Mouse (Mus musculus): ENCODE measurements around the gene Hist1h2bf. TPM values are rescaled to one million over a fixed set of nuclear protein-coding genes. Genes with fewer than 3 reads are reported as not detected.
A peak's percentile ranks its signal among the peaks of the same experiment; 100 is the strongest.

Hist1h2bf gene
- polyA plus RNA-seq, 1 experiment from 2014 or later: 3.4 TPM

DNA sequence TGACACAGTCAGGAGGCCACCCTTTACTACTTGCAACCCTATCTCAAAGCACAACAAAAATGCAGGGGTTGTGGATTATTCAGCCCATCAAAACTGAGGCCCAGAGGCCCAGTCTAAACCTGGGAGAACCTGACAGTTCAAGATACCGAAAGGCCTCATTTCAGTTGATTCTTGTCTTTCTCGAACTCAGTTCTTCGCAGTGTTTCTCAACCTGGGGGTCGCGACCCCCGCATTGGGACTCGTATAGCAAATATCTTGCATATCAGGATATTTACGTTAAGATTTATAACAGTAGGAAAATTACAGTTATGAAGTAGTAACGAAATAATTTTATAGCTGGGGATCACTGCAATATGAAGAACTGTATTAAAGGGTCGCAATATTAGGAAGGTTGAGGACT is 48.1 kb downstream of the Hist1h2bf start:
- Histone ChIP-seq H3K4me1 (peaks cover 5% of the 10 kb centered on the region; the same call in 1 of the 2 replicates), H3K9me3 (no peaks in the 10 kb centered on the region), H3K36me3 (no peaks in the 10 kb centered on the region), H3K4me3 (peak overlapping the region; percentile 29), H3K4me2 (replicated peaks) (peak overlapping the region; percentile 54), H3K27ac (no peak overlapping the region), H3K9ac (no peak overlapping the region), H3K27me3 (replicated peaks) (no peaks in the 10 kb centered on the region)
- no peak for ATAC-seq (ENCODE audit: low FRiP score, low read depth)
- 2% methylated on average over 10 of the region's 10 CpGs for WGBS

DNA sequence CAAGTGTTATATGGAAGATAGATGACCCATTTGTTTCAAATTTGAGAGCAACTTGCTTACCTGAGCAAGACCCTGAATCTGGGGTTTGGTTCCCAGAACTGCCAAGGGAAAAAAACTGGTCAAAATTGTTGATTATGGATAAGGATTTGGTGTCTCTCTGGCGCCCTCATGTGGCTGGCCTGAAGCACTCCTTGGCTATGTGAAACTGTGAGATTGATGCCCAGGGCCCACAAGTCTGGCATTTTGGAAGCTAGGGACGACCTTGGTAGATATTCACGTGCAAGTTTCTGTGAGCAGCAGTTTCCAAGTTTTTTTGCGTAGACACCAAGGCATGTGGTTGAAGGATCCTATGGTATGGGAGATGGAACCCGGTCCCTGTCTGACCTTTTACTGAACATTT is 49.3 kb downstream of the Hist1h2bf start:
- ATAC-seq (ENCODE audit: low FRiP score, low read depth): no peak
- WGBS: 6% methylated on average over 5 of the region's 5 CpGs

DNA sequence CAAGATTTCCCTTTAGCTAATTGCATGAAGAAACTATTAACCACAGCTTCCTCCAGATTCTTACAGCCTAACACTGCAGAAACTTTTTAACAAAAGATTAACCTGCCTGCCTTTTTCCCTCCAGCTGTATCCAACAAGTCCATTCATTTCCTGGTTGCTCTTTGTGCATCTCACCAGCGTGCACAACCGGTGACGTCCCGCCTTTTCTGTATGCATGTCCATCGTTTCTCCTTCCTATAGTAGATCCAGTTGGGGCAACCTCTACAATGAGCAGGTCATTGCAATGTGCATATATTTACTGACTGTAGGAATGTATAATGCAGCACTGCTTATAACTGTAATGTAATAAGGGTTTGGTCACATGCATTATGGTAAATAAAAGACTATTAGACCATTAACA is 50.0 kb downstream of the Hist1h2bf start:
- no peak overlapping the region for H3K9ac ChIP-seq
- no peaks in the 10 kb centered on the region for H3K9me3 ChIP-seq
- WGBS: 46% methylated on average over 5 of the region's 5 CpGs
- H3K27ac ChIP-seq: no peak overlapping the region
- H3K27me3 ChIP-seq (replicated peaks): no peaks in the 10 kb centered on the region
- no peak overlapping the region for H3K4me3 ChIP-seq
- peaks cover 5% of the 10 kb centered on the region; the same call in 1 of the 2 replicates for H3K4me1 ChIP-seq
- H3K4me2 ChIP-seq (replicated peaks): no peak overlapping the region
- no peak for ATAC-seq (ENCODE audit: low FRiP score, low read depth)
- no peaks in the 10 kb centered on the region for H3K36me3 ChIP-seq

More for the DNA sequence above, 49.3 kb downstream of the Hist1h2bf start:
- Histone ChIP-seq H3K36me3 (no peaks in the 10 kb centered on the region), H3K4me1 (peaks cover 5% of the 10 kb centered on the region; the same call in 1 of the 2 replicates), H3K9ac (no peak overlapping the region), H3K9me3 (no peaks in the 10 kb centered on the region), H3K4me2 (replicated peaks) (peak overlapping the region; percentile 28; the same call in 1 of the 2 replicates), H3K27ac (no peak overlapping the region), H3K27me3 (replicated peaks) (no peaks in the 10 kb centered on the region), H3K4me3 (no peak overlapping the region)

Small RNA genes lying within 50 kb of the gene (microRNA-seq; reads per million reads assigned to microRNA genes)
- gene Gm44297 (not detected), gene Gm44359 (not detected), gene Gm44394 (not detected)

Other genes with a start within 250 kb of the Hist1h2bf start
- 51.9 and 57.7 TPM in 2 replicates for gene Zfp322a, start 205.0 kb downstream of the Hist1h2bf start, polyA plus RNA-seq (2016; fragmentation: Nextera tagmentation; extraction: Ambion mirVana)
- 11.4 TPM in 2 replicates for gene Abt1, start 150.3 kb downstream of the Hist1h2bf start, polyA plus RNA-seq (2016; fragmentation: Nextera tagmentation; extraction: Ambion mirVana)
- not detected in 2 replicates for gene Btn1a1, start 108.3 kb downstream of the Hist1h2bf start, polyA plus RNA-seq (2016; fragmentation: Nextera tagmentation; extraction: Ambion mirVana)
- gene Btn2a2, start 85.3 kb downstream of the Hist1h2bf start, polyA plus RNA-seq (2016; fragmentation: Nextera tagmentation; extraction: Ambion mirVana): 0.23 and 0.31 TPM in 2 replicates
- 4.6 and 6.6 TPM in 2 replicates for gene Hist1h4h, start 43.1 kb downstream of the Hist1h2bf start, polyA plus RNA-seq (2016; fragmentation: Nextera tagmentation; extraction: Ambion mirVana)
- 2.7 and 5.6 TPM in 2 replicates for gene Hist1h2af, start 40.3 kb downstream of the Hist1h2bf start, polyA plus RNA-seq (2016; fragmentation: Nextera tagmentation; extraction: Ambion mirVana)
- 3.0 and 5.4 TPM in 2 replicates for gene Hist1h3g, start 38.8 kb downstream of the Hist1h2bf start, polyA plus RNA-seq (2016; fragmentation: Nextera tagmentation; extraction: Ambion mirVana)
- 0.63 TPM in 2 replicates for gene Hist1h2bh, start 30.8 kb downstream of the Hist1h2bf start, polyA plus RNA-seq (2016; fragmentation: Nextera tagmentation; extraction: Ambion mirVana)
- gene Hist1h3f, start 30.1 kb downstream of the Hist1h2bf start, polyA plus RNA-seq (2016; fragmentation: Nextera tagmentation; extraction: Ambion mirVana): 0.60 and 0.63 TPM in 2 replicates
- gene Hist1h4f, start 22.5 kb downstream of the Hist1h2bf start, polyA plus RNA-seq (2016; fragmentation: Nextera tagmentation; extraction: Ambion mirVana): 0.79 and 1.00 TPM in 2 replicates
- 0.30 and 0.37 TPM in 2 replicates for gene Hist1h1d, start 20.9 kb downstream of the Hist1h2bf start, polyA plus RNA-seq (2016; fragmentation: Nextera tagmentation; extraction: Ambion mirVana)
- 5.1 and 7.4 TPM in 2 replicates for gene Hist1h3e, start 11.8 kb downstream of the Hist1h2bf start, polyA plus RNA-seq (2016; fragmentation: Nextera tagmentation; extraction: Ambion mirVana)
- gene Hist1h2ae, start 3.0 kb downstream of the Hist1h2bf start, polyA plus RNA-seq (2016; fragmentation: Nextera tagmentation; extraction: Ambion mirVana): 52.5 and 96.7 TPM in 2 replicates
- gene Hist1h2bg, start 2.8 kb downstream of the Hist1h2bf start, polyA plus RNA-seq (2016; fragmentation: Nextera tagmentation; extraction: Ambion mirVana): 8.8 and 11.8 TPM in 2 replicates
- gene Hist1h2ad, start 185 bp upstream of the Hist1h2bf start, polyA plus RNA-seq (2016; fragmentation: Nextera tagmentation; extraction: Ambion mirVana): 0.86 and 2.8 TPM in 2 replicates
- gene Hist1h3d, start 1.6 kb upstream of the Hist1h2bf start, polyA plus RNA-seq (2016; fragmentation: Nextera tagmentation; extraction: Ambion mirVana): 3.8 and 4.9 TPM in 2 replicates
- 65.8 and 97.5 TPM in 2 replicates for gene Hist1h4d, start 7.4 kb upstream of the Hist1h2bf start, polyA plus RNA-seq (2016; fragmentation: Nextera tagmentation; extraction: Ambion mirVana)
- gene Hist1h2be, start 46.9 kb upstream of the Hist1h2bf start, polyA plus RNA-seq (2016; fragmentation: Nextera tagmentation; extraction: Ambion mirVana): 1.9 and 2.1 TPM in 2 replicates
- 12.8 and 20.3 TPM in 2 replicates for gene Hist1h1e, start 48.4 kb upstream of the Hist1h2bf start, polyA plus RNA-seq (2016; fragmentation: Nextera tagmentation; extraction: Ambion mirVana)
- gene Hist1h2ac, start 109.8 kb upstream of the Hist1h2bf start, polyA plus RNA-seq (2016; fragmentation: Nextera tagmentation; extraction: Ambion mirVana): 0.66 and 0.74 TPM in 2 replicates
- 28.0 and 29.4 TPM in 2 replicates for gene Hist1h2bc, start 110.0 kb upstream of the Hist1h2bf start, polyA plus RNA-seq (2016; fragmentation: Nextera tagmentation; extraction: Ambion mirVana)
- 0.23 TPM in 1 of 2 replicates, not detected in the other for gene Hist1h1t, start 121.6 kb upstream of the Hist1h2bf start, polyA plus RNA-seq (2016; fragmentation: Nextera tagmentation; extraction: Ambion mirVana)
- gene Hist1h4c, start 124.3 kb upstream of the Hist1h2bf start, polyA plus RNA-seq (2016; fragmentation: Nextera tagmentation; extraction: Ambion mirVana): 5.1 and 7.8 TPM in 2 replicates
- gene Hfe, start 136.7 kb upstream of the Hist1h2bf start, polyA plus RNA-seq (2016; fragmentation: Nextera tagmentation; extraction: Ambion mirVana): 3.9 TPM in 2 replicates
- gene Hist1h1c, start 164.6 kb upstream of the Hist1h2bf start, polyA plus RNA-seq (2016; fragmentation: Nextera tagmentation; extraction: Ambion mirVana): 13.3 and 13.6 TPM in 2 replicates
- gene Hist1h3c, start 171.4 kb upstream of the Hist1h2bf start, polyA plus RNA-seq (2016; fragmentation: Nextera tagmentation; extraction: Ambion mirVana): 6.8 and 7.4 TPM in 2 replicates
- gene Hist1h2bb, start 172.5 kb upstream of the Hist1h2bf start, polyA plus RNA-seq (2016; fragmentation: Nextera tagmentation; extraction: Ambion mirVana): 1.3 and 1.7 TPM in 2 replicates
- 28.5 and 44.2 TPM in 2 replicates for gene Hist1h2ab, start 176.9 kb upstream of the Hist1h2bf start, polyA plus RNA-seq (2016; fragmentation: Nextera tagmentation; extraction: Ambion mirVana)
- gene Hist1h3b, start 178.1 kb upstream of the Hist1h2bf start, polyA plus RNA-seq (2016; fragmentation: Nextera tagmentation; extraction: Ambion mirVana): 5.8 and 10.0 TPM in 2 replicates
- 4.5 and 6.1 TPM in 2 replicates for gene Hist1h4b, start 182.8 kb upstream of the Hist1h2bf start, polyA plus RNA-seq (2016; fragmentation: Nextera tagmentation; extraction: Ambion mirVana)
- gene Hist1h4a, start 187.0 kb upstream of the Hist1h2bf start, polyA plus RNA-seq (2016; fragmentation: Nextera tagmentation; extraction: Ambion mirVana): 1.0 TPM in 1 of 2 replicates, not detected in the other
- gene Hist1h3a, start 188.2 kb upstream of the Hist1h2bf start, polyA plus RNA-seq (2016; fragmentation: Nextera tagmentation; extraction: Ambion mirVana): 3.5 and 3.6 TPM in 2 replicates
- gene Hist1h1a, start 189.5 kb upstream of the Hist1h2bf start, polyA plus RNA-seq (2016; fragmentation: Nextera tagmentation; extraction: Ambion mirVana): 1.5 and 3.0 TPM in 2 replicates
- not detected in 2 replicates for gene Trim38, start 195.7 kb upstream of the Hist1h2bf start, polyA plus RNA-seq (2016; fragmentation: Nextera tagmentation; extraction: Ambion mirVana)
- not detected in 2 replicates for gene Slc17a2, start 232.8 kb upstream of the Hist1h2bf start, polyA plus RNA-seq (2016; fragmentation: Nextera tagmentation; extraction: Ambion mirVana)